Mouse (Mus musculus): ENCODE measurements around the gene Nol12. TPM values are rescaled to one million over a fixed set of nuclear protein-coding genes. Genes with fewer than 3 reads are reported as not detected.
A peak's percentile ranks its signal among the peaks of the same experiment; 100 is the strongest.

Nol12 gene
- 101 TPM for polyA plus RNA-seq (2012; fragmentation: generic; extraction: Trizol)

DNA sequence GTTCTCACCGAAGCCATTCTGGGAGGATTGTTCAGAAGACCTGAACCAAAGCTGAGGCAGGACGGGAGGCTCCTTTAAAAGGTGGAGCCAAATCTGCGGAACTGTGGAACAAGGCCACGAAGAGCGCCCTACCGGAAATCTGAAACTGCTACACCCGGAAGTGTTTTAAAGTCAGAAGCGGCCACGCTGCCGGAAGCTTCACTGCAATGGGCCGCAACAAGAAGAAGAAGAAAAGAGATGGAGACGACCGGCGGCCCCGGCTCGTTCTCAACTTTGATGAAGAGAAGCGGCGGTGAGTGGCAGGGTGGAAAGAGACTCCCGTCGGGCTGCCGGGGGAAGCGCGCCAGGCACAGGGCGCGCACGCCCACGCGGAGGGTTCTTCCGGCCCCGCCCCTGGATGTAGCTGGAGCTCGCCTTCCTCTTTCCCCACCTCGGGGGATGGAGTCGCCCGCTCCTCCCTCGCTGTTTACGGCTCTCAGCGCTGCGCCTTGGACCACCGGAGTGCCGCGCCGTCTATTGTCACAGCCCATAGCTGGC lies at the start of gene Nol12:
Nol12 (plus strand) TSS at position 150 of the 537 bp plus-strand sequence.
- peak within 1 kb of the TSS; percentile 100 for H3K4me2 ChIP-seq (ENCODE audit: low read depth)
- no peaks in the 10 kb centered on the region for H3K27me3 ChIP-seq (ENCODE audit: control insufficient read depth, insufficient read depth, insufficient read length)
- TF ChIP-seq TCF12 (IDR thresholded peaks at IDR 0.05; ENCODE audit: insufficient read depth, poor library complexity, severe bottlenecking), result no peak
- no peak for TF ChIP-seq REST (IDR thresholded peaks at IDR 0.05; ENCODE audit: insufficient read depth, insufficient read length)
- peak in 1 of 3 experiments; percentile 27 for TF ChIP-seq MYOD1 (IDR thresholded peaks at IDR 0.05; ENCODE audit: control insufficient read depth in 1 of 3, insufficient read length in 2 of 3, low read depth in 2 of 3)
- TF ChIP-seq E2F4 (IDR thresholded peaks at IDR 0.05; ENCODE audit: insufficient read depth), result no peak
- TF ChIP-seq MAX (IDR thresholded peaks at IDR 0.05; ENCODE audit: low read depth), result peak; percentile 86
- TF ChIP-seq USF1 (IDR thresholded peaks at IDR 0.05; ENCODE audit: low read depth), result no peak
- peak; percentile 87 for TF ChIP-seq POLR2AphosphoS2 (IDR thresholded peaks at IDR 0.05; ENCODE audit: insufficient read length, low read depth)
- TF ChIP-seq CEBPB (IDR thresholded peaks at IDR 0.05; ENCODE audit: insufficient read depth, poor library complexity, severe bottlenecking), result peak; percentile 60; the same call in 1 of the 2 replicates
- no peak for TF ChIP-seq SRF (IDR thresholded peaks at IDR 0.05; ENCODE audit: control insufficient read depth, insufficient read length, low read depth)
- no peak for TF ChIP-seq TCF3 (IDR thresholded peaks at IDR 0.05; ENCODE audit: insufficient read length, low read depth)
- TF ChIP-seq MYOG (IDR thresholded peaks at IDR 0.05; ENCODE audit: control insufficient read depth in 1 of 3, insufficient read depth in 1 of 3, insufficient read length in 2 of 3, low read depth in 2 of 3), result no peak
- peak; percentile 86 for TF ChIP-seq POLR2A (IDR thresholded peaks at IDR 0.05; ENCODE audit: insufficient read length, low read depth)
- peaks cover 19% of the 10 kb centered on the region for H3K36me3 ChIP-seq (ENCODE audit: control insufficient read depth, insufficient read depth)
- H3ac ChIP-seq (ENCODE audit: control insufficient read depth, insufficient read length), result peak within 1 kb of the TSS; percentile 26
- peaks cover 14% of the 10 kb centered on the region for H3K79me2 ChIP-seq (ENCODE audit: control insufficient read depth, insufficient read depth)
- H3K4me3 ChIP-seq, result peak within 1 kb of the TSS; percentile 85

DNA sequence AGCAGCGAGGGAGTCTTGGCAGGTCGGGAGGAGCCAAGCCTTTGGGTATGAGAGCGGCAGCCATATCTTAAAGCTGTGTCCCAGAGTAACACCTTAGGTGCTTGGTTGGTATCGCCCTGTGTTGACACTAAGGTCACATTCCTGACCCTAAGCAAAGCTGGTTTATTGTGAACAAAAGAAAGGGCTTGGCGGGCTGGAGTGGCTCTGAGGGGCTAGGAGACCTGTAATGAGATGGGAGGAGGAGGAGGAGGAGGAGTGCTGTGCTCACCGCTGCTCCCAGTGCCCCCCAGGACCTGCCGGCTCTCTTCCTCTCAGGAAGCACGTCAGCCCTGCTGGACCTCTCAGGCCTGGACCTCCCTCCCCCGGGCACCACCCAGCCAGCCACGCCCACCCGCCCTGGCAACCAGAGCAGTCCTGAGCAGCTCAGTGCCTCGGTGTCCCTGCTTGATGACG lies 45.3 kb upstream of the Nol12 start:
- Histone ChIP-seq H3K27me3 (ENCODE audit: control insufficient read depth, insufficient read depth, insufficient read length) (no peaks in the 10 kb centered on the region), H3ac (ENCODE audit: control insufficient read depth, insufficient read length) (no peak overlapping the region), H3K4me2 (ENCODE audit: low read depth) (no peak overlapping the region), H3K36me3 (ENCODE audit: control insufficient read depth, insufficient read depth) (peaks cover 37% of the 10 kb centered on the region), H3K79me2 (ENCODE audit: control insufficient read depth, insufficient read depth) (no peaks in the 10 kb centered on the region), H3K4me3 (no peak overlapping the region)
- TF ChIP-seq MAX (IDR thresholded peaks at IDR 0.05; ENCODE audit: low read depth) (no peak), MYOG (IDR thresholded peaks at IDR 0.05; ENCODE audit: control insufficient read depth in 1 of 3, insufficient read depth in 1 of 3, insufficient read length in 2 of 3, low read depth in 2 of 3) (no peak), USF1 (IDR thresholded peaks at IDR 0.05; ENCODE audit: low read depth) (no peak), TCF3 (IDR thresholded peaks at IDR 0.05; ENCODE audit: insufficient read length, low read depth) (no peak), CEBPB (IDR thresholded peaks at IDR 0.05; ENCODE audit: insufficient read depth, poor library complexity, severe bottlenecking) (no peak), POLR2AphosphoS2 (IDR thresholded peaks at IDR 0.05; ENCODE audit: insufficient read length, low read depth) (no peak), POLR2A (IDR thresholded peaks at IDR 0.05; ENCODE audit: insufficient read length, low read depth) (no peak)

DNA sequence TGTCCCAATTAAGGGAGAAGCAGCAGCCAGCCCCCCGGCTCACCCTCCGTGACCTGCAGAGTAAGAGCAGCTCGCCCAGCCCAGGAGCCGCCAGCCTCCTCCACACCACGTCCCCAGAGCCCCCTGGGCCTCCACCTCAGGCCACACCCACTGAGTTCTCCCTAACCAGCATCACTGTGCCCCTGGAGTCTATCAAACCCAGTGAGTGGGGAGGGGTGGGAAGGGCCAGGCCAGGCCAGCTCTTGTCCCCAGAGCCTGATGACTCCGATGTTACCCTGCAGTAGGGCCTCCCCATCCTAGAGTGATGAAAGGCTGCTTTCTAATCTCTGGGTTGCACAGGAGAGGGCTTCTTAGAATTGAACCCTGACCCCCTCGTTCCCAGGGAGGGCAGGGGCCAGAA lies 42.3 kb upstream of the Nol12 start:
- Histone ChIP-seq H3K4me2 (ENCODE audit: low read depth) (no peak overlapping the region), H3K27me3 (ENCODE audit: control insufficient read depth, insufficient read depth, insufficient read length) (no peaks in the 10 kb centered on the region), H3K79me2 (ENCODE audit: control insufficient read depth, insufficient read depth) (no peaks in the 10 kb centered on the region), H3ac (ENCODE audit: control insufficient read depth, insufficient read length) (no peak overlapping the region), H3K4me3 (no peak overlapping the region), H3K36me3 (ENCODE audit: control insufficient read depth, insufficient read depth) (peaks cover 21% of the 10 kb centered on the region)
- TF ChIP-seq TCF12 (IDR thresholded peaks at IDR 0.05; ENCODE audit: insufficient read depth, poor library complexity, severe bottlenecking) (no peak), E2F4 (IDR thresholded peaks at IDR 0.05; ENCODE audit: insufficient read depth) (no peak), REST (IDR thresholded peaks at IDR 0.05; ENCODE audit: insufficient read depth, insufficient read length) (no peak), TCF3 (IDR thresholded peaks at IDR 0.05; ENCODE audit: insufficient read length, low read depth) (no peak), USF1 (IDR thresholded peaks at IDR 0.05; ENCODE audit: low read depth) (no peak), POLR2A (IDR thresholded peaks at IDR 0.05; ENCODE audit: insufficient read length, low read depth) (no peak), MAX (IDR thresholded peaks at IDR 0.05; ENCODE audit: low read depth) (no peak), MYOG (IDR thresholded peaks at IDR 0.05; ENCODE audit: control insufficient read depth in 1 of 3, insufficient read depth in 1 of 3, insufficient read length in 2 of 3, low read depth in 2 of 3) (no peak), MYOD1 (IDR thresholded peaks at IDR 0.05; ENCODE audit: control insufficient read depth in 1 of 3, insufficient read length in 2 of 3, low read depth in 2 of 3) (no peak), POLR2AphosphoS2 (IDR thresholded peaks at IDR 0.05; ENCODE audit: insufficient read length, low read depth) (no peak), SRF (IDR thresholded peaks at IDR 0.05; ENCODE audit: control insufficient read depth, insufficient read length, low read depth) (no peak), CEBPB (IDR thresholded peaks at IDR 0.05; ENCODE audit: insufficient read depth, poor library complexity, severe bottlenecking) (no peak)

- Histone ChIP-seq H3ac (ENCODE audit: control insufficient read depth, insufficient read length) (no peak overlapping the region), H3K4me2 (ENCODE audit: low read depth) (no peak overlapping the region), H3K36me3 (ENCODE audit: control insufficient read depth, insufficient read depth) (peaks cover 15% of the 10 kb centered on the region), H3K4me3 (no peak overlapping the region), H3K27me3 (ENCODE audit: control insufficient read depth, insufficient read depth, insufficient read length) (no peaks in the 10 kb centered on the region), H3K79me2 (ENCODE audit: control insufficient read depth, insufficient read depth) (no peaks in the 10 kb centered on the region)
- TF ChIP-seq CEBPB (IDR thresholded peaks at IDR 0.05; ENCODE audit: insufficient read depth, poor library complexity, severe bottlenecking), result no peak
- no peak for TF ChIP-seq SRF (IDR thresholded peaks at IDR 0.05; ENCODE audit: control insufficient read depth, insufficient read length, low read depth)
- TF ChIP-seq TCF3 (IDR thresholded peaks at IDR 0.05; ENCODE audit: insufficient read length, low read depth), result no peak
- TF ChIP-seq MYOD1 (IDR thresholded peaks at IDR 0.05; ENCODE audit: control insufficient read depth in 1 of 3, insufficient read length in 2 of 3, low read depth in 2 of 3), result no peak
- TF ChIP-seq REST (IDR thresholded peaks at IDR 0.05; ENCODE audit: insufficient read depth, insufficient read length), result no peak
- no peak for TF ChIP-seq MAX (IDR thresholded peaks at IDR 0.05; ENCODE audit: low read depth)
- no peak for TF ChIP-seq MYOG (IDR thresholded peaks at IDR 0.05; ENCODE audit: control insufficient read depth in 1 of 3, insufficient read depth in 1 of 3, insufficient read length in 2 of 3, low read depth in 2 of 3)
- no peak for TF ChIP-seq E2F4 (IDR thresholded peaks at IDR 0.05; ENCODE audit: insufficient read depth)
- no peak for TF ChIP-seq POLR2A (IDR thresholded peaks at IDR 0.05; ENCODE audit: insufficient read length, low read depth)
- TF ChIP-seq USF1 (IDR thresholded peaks at IDR 0.05; ENCODE audit: low read depth), result no peak
- TF ChIP-seq TCF12 (IDR thresholded peaks at IDR 0.05; ENCODE audit: insufficient read depth, poor library complexity, severe bottlenecking), result no peak
- TF ChIP-seq POLR2AphosphoS2 (IDR thresholded peaks at IDR 0.05; ENCODE audit: insufficient read length, low read depth), result no peak
Measured at GRCm38 (mm10) chr15:78894726-78895125, 40.0 kb upstream of the Nol12 start.
